Mouse (Mus musculus) testis, adult 2 months (tissue): Measurements from ENCODE around the gene Rab37.

ENCODE experiments used
- CTCF ChIP-seq: fragments of 200-500 bp; IDR thresholded peaks from 2 replicates; pipeline ENCODE4 v1.5.1; 2012; ENCODE audit warnings: low read depth, mild to moderate bottlenecking, inconsistent platforms, low read length, moderate library complexity; ENCODE audit not compliant: control insufficient read depth, insufficient read depth, insufficient replicate concordance
- POLR2A ChIP-seq: fragments of 200-500 bp; IDR thresholded peaks from 2 replicates; pipeline ENCODE4 v1.6.1; 2012; ENCODE audit warnings: low read depth, mild to moderate bottlenecking, inconsistent platforms, low read length, moderate library complexity; ENCODE audit not compliant: control insufficient read depth

DNA sequence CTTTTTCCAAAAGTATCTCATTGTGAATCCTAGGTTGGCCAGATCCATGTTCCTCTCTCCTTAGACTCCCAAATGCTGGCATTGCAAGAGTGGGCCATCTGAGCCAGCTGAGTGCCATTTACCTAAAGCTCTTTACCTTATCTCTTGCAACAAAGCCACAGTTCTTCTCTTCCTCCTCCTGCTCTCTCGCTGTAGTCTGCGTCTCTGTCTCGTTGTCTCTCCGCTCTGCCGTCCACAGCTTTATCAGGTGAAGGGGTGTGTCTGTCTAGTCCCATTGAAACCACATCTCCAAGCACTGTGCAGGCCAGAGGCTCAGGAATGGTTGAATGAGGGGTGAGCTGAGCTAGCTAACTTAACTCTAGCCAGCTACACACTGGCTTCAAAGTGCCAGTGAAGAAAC is 104.7 kb downstream of the Rab37 start:
- TF ChIP-seq CTCF (no peak), POLR2A (no peak)
